Mouse (Mus musculus) liver, adult 2 months (tissue): ENCODE measurements around the gene Ctla4. TPM values are rescaled to one million over a fixed set of nuclear protein-coding genes. Genes with fewer than 3 reads are reported as not detected.
A peak's percentile ranks its signal among the peaks of the same experiment; 100 is the strongest.

Experiments used
- DNase-seq: peaks from one replicate; pipeline ENCODE4 v3.0.0-alpha.2; 2011; ENCODE audit warnings: low read depth, low spot score; ENCODE audit errors: extremely low read depth
- H3K27ac ChIP-seq: fragments of 200-500 bp; replicated peaks from 2 replicates; pipeline ENCODE4 v1.5.1; 2012; ENCODE audit warnings: low read depth, mild to moderate bottlenecking, control low read depth, inconsistent platforms, low read length; ENCODE audit not compliant: insufficient read depth
- H3K27me3 ChIP-seq: fragments of 200-500 bp; 2 replicates; pipeline ENCODE4 v1.6.1; 2012; ENCODE audit warnings: mild to moderate bottlenecking, moderate library complexity, low read length, inconsistent platforms; ENCODE audit not compliant: control insufficient read depth, insufficient read depth
- H3K36me3 ChIP-seq: fragments of 200-500 bp; 2 replicates; pipeline ENCODE4 v1.6.1; 2012; ENCODE audit warnings: low read length, inconsistent platforms; ENCODE audit not compliant: control insufficient read depth, insufficient read depth
- H3K4me1 ChIP-seq: fragments of 200-500 bp; 2 replicates; pipeline ENCODE4 v1.6.1; 2011; ENCODE audit warnings: low read length; ENCODE audit not compliant: control insufficient read depth, insufficient read depth
- H3K4me3 ChIP-seq: fragments of 200-500 bp; 2 replicates; pipeline ENCODE4 v1.5.1; 2011; ENCODE audit warnings: low read depth, mild to moderate bottlenecking, control low read depth, low read length, moderate library complexity; ENCODE audit not compliant: insufficient read depth
- H3K79me2 ChIP-seq: fragments of 200-500 bp; 2 replicates; pipeline ENCODE4 v1.6.1; 2012; ENCODE audit warnings: inconsistent platforms, mild to moderate bottlenecking, low read length, moderate library complexity; ENCODE audit not compliant: control insufficient read depth, insufficient read depth
- H3K9ac ChIP-seq: fragments of 200-500 bp; 2 replicates; pipeline ENCODE4 v1.6.1; 2012; ENCODE audit warnings: low read depth, mild to moderate bottlenecking, control low read depth, inconsistent platforms, low read length
- CTCF ChIP-seq: fragments of 200-500 bp; IDR thresholded peaks from 2 replicates; pipeline ENCODE4 v1.5.1; 2011; ENCODE audit warnings: low read depth, low read length, control low read depth
- POLR2A ChIP-seq: fragments of 200-500 bp; IDR thresholded peaks from 2 replicates; pipeline ENCODE4 v1.6.1; 2011; ENCODE audit warnings: low read length, control low read depth; ENCODE audit not compliant: insufficient read depth; ENCODE audit errors: extremely low read depth
- WGBS: fragments of 180-500 bp; shearing (Covaris S2); methylation state at CpG from one replicate; pipeline ENCODE4 v1.1.7; 2018; 5-methylcytosine and 5-hydroxymethylcytosine counted together
- polyA plus RNA-seq: library from polyadenylated mRNA; depleted of rRNA; stranded (reverse); fragments of >200 nt; gene quantifications from 2 replicates; pipeline ENCODE4 v1.2.3, GENCODE M21; 2012
- total RNA-seq: library from RNA; depleted of rRNA; stranded (reverse); fragments of >200 nt; gene quantifications from 2 replicates; pipeline ENCODE4 v1.2.3, GENCODE M21; 2014

Gene Ctla4
- total and polyA plus RNA-seq, 2 experiments: not detected

DNA sequence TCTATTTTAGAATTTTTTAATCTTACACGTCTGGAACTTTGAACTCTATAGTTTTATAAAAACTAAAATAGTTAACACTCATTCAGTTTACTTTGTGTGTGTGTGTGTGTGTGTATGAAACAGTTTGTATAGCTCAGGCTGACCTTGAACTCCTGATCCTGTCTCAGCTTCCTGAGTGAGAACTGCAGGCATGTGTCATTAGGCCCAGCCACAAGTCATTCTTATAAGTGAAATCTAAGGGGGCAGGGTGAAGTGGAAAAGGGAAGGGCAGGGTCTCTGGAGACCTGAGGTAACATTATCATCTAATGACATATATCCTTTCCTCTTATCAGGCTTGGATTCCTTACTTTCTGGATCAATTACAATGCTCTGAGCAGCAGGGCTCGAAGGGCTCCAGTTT lies 56.1 kb downstream of the Ctla4 start:
- Histone ChIP-seq H3K79me2 (no peaks in the 10 kb centered on the region), H3K9ac (no peak overlapping the region), H3K27ac (no peak overlapping the region), H3K27me3 (no peaks in the 10 kb centered on the region), H3K36me3 (no peaks in the 10 kb centered on the region), H3K4me1 (no peaks in the 10 kb centered on the region), H3K4me3 (no peak overlapping the region)
- TF ChIP-seq CTCF (no peak), POLR2A (no peak)
- 84% methylated on average over 2 of the region's 2 CpGs for WGBS
- DNase-seq: no peak

DNA sequence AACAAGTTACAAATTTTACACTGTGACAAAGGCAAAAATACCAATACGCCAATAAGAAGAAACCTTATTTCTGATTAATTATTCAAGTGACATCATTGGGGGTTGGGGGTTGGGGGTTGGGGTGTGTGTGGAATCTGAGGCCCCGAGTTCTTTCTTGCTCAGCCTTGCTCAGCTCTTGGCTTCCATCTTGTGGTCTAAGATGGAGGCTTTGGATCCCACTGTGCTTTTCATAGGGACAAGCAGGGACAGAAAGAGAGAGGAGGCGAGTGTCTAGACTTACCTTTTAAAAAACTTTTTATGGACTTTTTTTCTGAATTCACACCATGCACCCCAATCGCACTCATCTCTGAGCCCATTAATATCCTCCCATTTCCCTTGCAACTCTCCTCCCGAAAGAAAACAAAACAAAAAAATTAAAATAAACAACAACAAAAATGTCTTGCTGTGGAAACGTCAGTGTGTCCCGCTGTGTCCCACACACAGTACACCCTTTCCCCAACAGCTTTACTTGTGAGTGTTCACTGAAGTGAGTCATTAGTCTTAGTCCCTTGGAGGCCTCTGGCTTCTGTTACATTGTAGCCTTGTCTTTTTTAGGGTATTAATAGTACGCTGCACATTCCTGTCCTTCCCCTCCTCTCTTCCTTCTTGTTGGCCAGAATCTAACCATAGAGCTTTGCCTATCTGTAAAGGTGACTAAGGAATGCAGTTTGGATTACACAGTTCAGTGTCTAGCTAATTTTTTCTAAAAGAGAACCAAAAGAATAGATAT lies 59.0 kb downstream of the Ctla4 start:
- H3K79me2 ChIP-seq: no peaks in the 10 kb centered on the region
- no peak for DNase-seq
- H3K27ac ChIP-seq: no peak overlapping the region
- H3K36me3 ChIP-seq: no peaks in the 10 kb centered on the region
- TF ChIP-seq CTCF (no peak), POLR2A (no peak)
- no peak overlapping the region for H3K4me3 ChIP-seq
- H3K9ac ChIP-seq: no peak overlapping the region
- H3K27me3 ChIP-seq: no peaks in the 10 kb centered on the region
- WGBS: 94% methylated on average over 8 of the region's 8 CpGs
- no peaks in the 10 kb centered on the region for H3K4me1 ChIP-seq

DNA sequence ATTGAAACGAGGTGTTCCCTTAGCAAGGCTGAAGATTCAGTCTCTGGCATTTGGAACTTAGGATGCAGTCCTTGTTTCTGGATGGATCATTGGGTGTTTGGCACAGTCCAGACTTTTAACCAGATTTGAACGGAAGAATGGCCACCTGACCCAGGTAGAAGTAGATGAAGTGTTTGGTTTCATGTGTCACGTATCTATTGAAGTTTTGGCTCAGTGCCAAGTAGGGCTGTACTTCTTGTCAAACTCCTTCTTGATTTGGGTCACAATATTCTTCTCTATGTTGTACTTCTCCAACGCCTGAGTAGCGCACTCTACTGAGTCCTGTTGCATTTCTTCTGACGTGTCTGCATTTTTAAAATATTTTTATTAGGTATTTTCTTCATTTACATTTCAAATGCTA lies 61.3 kb downstream of the Ctla4 start:
- Histone ChIP-seq H3K27ac (no peak overlapping the region), H3K36me3 (no peaks in the 10 kb centered on the region), H3K9ac (no peak overlapping the region), H3K27me3 (no peaks in the 10 kb centered on the region), H3K79me2 (no peaks in the 10 kb centered on the region), H3K4me1 (no peaks in the 10 kb centered on the region), H3K4me3 (no peak overlapping the region)
- TF ChIP-seq CTCF (no peak), POLR2A (no peak)
- no peak for DNase-seq
- WGBS: 89% methylated on average over 6 of the region's 6 CpGs

DNA sequence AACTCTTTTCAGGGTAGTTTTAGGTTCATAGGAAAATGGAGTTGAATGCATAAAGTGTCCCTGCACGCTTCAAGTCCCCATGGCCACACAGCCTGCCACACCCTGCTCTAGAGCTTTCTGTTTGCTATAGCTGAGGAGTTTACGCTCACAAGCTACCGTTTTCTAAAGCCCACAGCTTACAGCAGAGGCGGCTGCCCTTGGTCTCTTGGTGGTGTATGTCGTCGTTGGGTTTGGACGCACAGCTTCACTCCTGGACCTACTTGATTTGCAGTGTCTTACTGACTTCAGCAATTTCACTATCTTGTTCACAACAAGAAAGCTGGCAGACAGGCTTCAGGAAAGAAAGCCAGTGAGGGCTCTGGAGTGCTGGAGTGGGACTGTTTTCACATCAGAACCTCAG lies 66.2 kb downstream of the Ctla4 start:
- no peak for TF ChIP-seq POLR2A
- no peak for TF ChIP-seq CTCF
- peak overlapping the region; percentile 2; the same call in 1 of the 2 replicates for H3K9ac ChIP-seq
- no peaks in the 10 kb centered on the region for H3K79me2 ChIP-seq
- H3K27me3 ChIP-seq: no peaks in the 10 kb centered on the region
- H3K36me3 ChIP-seq: no peaks in the 10 kb centered on the region
- H3K4me3 ChIP-seq: no peak overlapping the region
- H3K27ac ChIP-seq: no peak overlapping the region
- 47% methylated on average over 7 of the region's 7 CpGs for WGBS
- no peak for DNase-seq
- H3K4me1 ChIP-seq: no peaks in the 10 kb centered on the region

DNA sequence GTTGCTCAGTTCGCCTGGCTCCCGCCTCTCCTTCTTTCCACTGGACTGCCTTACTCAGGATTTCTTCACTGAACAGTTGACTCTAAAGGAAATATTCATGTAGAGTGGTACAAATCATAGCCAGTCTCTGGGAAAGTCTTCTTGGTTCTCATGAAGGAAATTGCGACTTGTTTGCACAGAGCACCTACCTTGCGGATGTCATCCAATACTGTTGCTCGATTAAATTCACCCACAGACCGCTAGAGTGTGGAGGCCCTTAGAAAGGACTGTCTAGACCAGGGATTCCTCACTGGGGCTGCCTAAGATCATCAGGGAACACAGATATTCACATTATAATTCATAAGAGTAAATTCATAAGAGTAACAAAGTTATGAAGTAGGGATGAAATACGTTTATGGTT lies 66.9 kb downstream of the Ctla4 start:
- no peaks in the 10 kb centered on the region for H3K27me3 ChIP-seq
- H3K4me3 ChIP-seq: no peak overlapping the region
- H3K36me3 ChIP-seq: no peaks in the 10 kb centered on the region
- H3K27ac ChIP-seq: no peak overlapping the region
- no peaks in the 10 kb centered on the region for H3K4me1 ChIP-seq
- 87% methylated on average over 7 of the region's 7 CpGs for WGBS
- TF ChIP-seq CTCF (no peak), POLR2A (no peak)
- DNase-seq: no peak
- no peak overlapping the region for H3K9ac ChIP-seq
- H3K79me2 ChIP-seq: no peaks in the 10 kb centered on the region

DNA sequence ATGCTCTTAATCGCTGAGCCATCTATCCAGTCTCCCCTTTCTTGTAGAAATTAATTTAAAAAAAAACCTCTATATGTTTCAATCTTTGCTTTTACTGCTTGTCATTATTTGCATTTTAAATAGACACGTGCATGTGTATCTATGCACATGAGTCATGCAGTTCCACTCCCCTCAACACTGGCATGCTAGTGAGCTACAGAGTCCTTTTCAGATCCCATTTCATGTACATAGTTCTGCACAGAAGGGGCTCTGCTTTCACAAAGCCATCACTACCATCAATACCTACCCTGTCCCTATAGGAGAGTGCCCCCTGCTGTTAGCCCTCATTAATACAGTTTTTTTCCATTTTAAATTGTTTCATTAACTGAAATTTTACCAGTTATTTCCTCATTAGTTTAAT lies 68.0 kb downstream of the Ctla4 start:
- Histone ChIP-seq H3K79me2 (no peaks in the 10 kb centered on the region), H3K9ac (no peak overlapping the region), H3K27me3 (no peaks in the 10 kb centered on the region), H3K36me3 (no peaks in the 10 kb centered on the region), H3K4me1 (peaks cover 4% of the 10 kb centered on the region; the same call in 1 of the 2 replicates), H3K4me3 (no peak overlapping the region), H3K27ac (no peak overlapping the region)
- TF ChIP-seq POLR2A (no peak), CTCF (no peak)
- 57% methylated on average over 2 of the region's 2 CpGs for WGBS
- no peak for DNase-seq
